Mouse (Mus musculus) midbrain, embryonic 16.5 days (tissue): Measurements from ENCODE around the gene Tap2. TPM values are rescaled to one million over a fixed set of nuclear protein-coding genes. Genes with fewer than 3 reads are reported as not detected.
"Not testable (repeated sequence)": the region's sequence is repeated elsewhere in the genome, so short reads cannot be mapped to it uniquely, and the experiment has no call there.

ENCODE experiments used
- ATAC-seq: fragments of 200-750 bp; cut with Nextera tagmentation; 2 replicates; pipeline ENCODE4 v1.8.0; 2017; ENCODE audit warnings: moderate TSS enrichment
- H3K27ac ChIP-seq: fragments of 300-500 bp; sonication (generic); 2 replicates; pipeline ENCODE4 v1.5.1; 2014; ENCODE audit warnings: mild to moderate bottlenecking, low read length, mixed read lengths
- H3K27me3 ChIP-seq: fragments of 300-500 bp; sonication (generic); 2 replicates; pipeline ENCODE4 v1.6.1; 2014; ENCODE audit warnings: low read depth, low read length, mixed read lengths; ENCODE audit not compliant: control insufficient read depth, insufficient read depth
- H3K36me3 ChIP-seq: fragments of 300-500 bp; sonication (generic); 2 replicates; pipeline ENCODE4 v1.6.1; 2014; ENCODE audit warnings: mild to moderate bottlenecking, low read length, moderate library complexity, mixed read lengths; ENCODE audit not compliant: control insufficient read depth, insufficient read depth
- H3K4me1 ChIP-seq: fragments of 300-500 bp; sonication (generic); 2 replicates; pipeline ENCODE4 v1.6.1; 2014; ENCODE audit warnings: mild to moderate bottlenecking, low read length, mixed read lengths; ENCODE audit not compliant: control insufficient read depth, insufficient read depth
- H3K4me2 ChIP-seq: fragments of 300-500 bp; sonication (generic); 2 replicates; pipeline ENCODE4 v1.6.1; 2014; ENCODE audit warnings: mild to moderate bottlenecking, low read length, mixed read lengths
- H3K4me3 ChIP-seq: fragments of 300-500 bp; sonication (generic); 2 replicates; pipeline ENCODE4 v1.5.1; 2014; ENCODE audit warnings: low read depth, mild to moderate bottlenecking, low read length, moderate library complexity, mixed read lengths
- H3K9ac ChIP-seq: fragments of 300-500 bp; sonication (generic); 2 replicates; pipeline ENCODE4 v1.6.1; 2014; ENCODE audit warnings: low read depth, low read length, mixed read lengths
- H3K9me3 ChIP-seq: fragments of 300-500 bp; sonication (generic); replicated peaks from 2 replicates; pipeline ENCODE4 v1.6.1; 2014; ENCODE audit warnings: mild to moderate bottlenecking, low read length, mixed read lengths; ENCODE audit not compliant: control insufficient read depth, poor library complexity, severe bottlenecking
- WGBS: fragments of 180-500 bp; shearing (Covaris S2); extraction: QIAGEN DNeasy Blood & Tissue Kit; methylation state at CpG from one replicate; pipeline ENCODE4 v1.1.7; 2014; 5-methylcytosine and 5-hydroxymethylcytosine counted together
- polyA plus RNA-seq: library from polyadenylated mRNA; unstranded; fragments of >200 nt; fragmentation: Nextera tagmentation; extraction: Ambion mirVana; gene quantifications from 2 replicates; pipeline ENCODE4 v1.2.1, GENCODE M21; 2015

The Tap2 gene
- polyA plus RNA-seq, 1 experiment from 2014 or later: 2.3 TPM

DNA sequence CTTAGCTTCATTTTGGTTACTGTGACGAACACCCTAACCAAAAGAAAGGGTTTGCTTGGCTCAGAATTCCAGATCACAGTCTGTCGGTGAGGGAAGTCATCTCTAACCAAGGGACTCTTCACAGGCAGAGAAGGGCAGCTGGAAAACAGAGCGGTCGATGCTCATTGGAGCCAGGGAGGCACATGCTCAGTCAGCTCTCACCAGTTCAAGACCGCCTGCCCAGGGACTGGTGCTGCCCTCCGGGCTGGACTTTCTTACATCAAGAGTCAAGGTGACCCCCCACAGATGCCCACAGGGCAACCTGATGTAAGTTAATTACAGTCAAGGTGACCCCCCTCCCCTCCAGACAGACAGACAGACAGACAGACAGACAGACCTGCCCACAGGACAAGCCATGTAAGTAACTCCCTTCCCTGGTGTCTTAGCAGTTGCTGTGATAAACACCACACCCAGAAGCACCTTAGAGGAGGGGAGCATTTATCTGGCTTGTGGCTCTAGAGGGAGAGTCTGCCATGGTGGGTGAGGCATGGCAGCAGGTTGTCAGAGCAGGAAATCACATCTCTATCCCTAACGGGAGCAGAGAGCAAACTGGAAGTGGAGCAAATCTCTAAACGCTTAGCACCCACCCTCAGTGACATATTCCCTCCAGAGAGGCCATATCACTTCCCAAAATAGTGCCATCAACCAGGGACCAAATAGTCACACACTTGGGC lies 14.0 kb downstream of the Tap2 start:
- no peak for ATAC-seq
- Histone ChIP-seq H3K27me3 (peaks cover 22% of the 10 kb centered on the region), H3K9me3 (no peaks in the 10 kb centered on the region), H3K4me3 (no peak overlapping the region), H3K4me2 (no peak overlapping the region), H3K36me3 (no peaks in the 10 kb centered on the region), H3K9ac (no peak overlapping the region), H3K27ac (no peak overlapping the region), H3K4me1 (no peaks in the 10 kb centered on the region)
- 88% methylated on average over 8 of the region's 8 CpGs for WGBS

- Histone ChIP-seq H3K9me3 (no peaks in the 10 kb centered on the region), H3K4me3 (no peak overlapping the region), H3K27me3 (peaks cover 19% of the 10 kb centered on the region), H3K4me1 (no peaks in the 10 kb centered on the region), H3K9ac (no peak overlapping the region), H3K36me3 (no peaks in the 10 kb centered on the region), H3K27ac (no peak overlapping the region), H3K4me2 (no peak overlapping the region)
- WGBS: 87% methylated on average over 5 of the region's 5 CpGs
- no peak for ATAC-seq
Observed at GRCm38 (mm10) chr17:34217986-34218385, 14.7 kb downstream of the Tap2 start.

GRCm38 (mm10) chr17:34218675-34219074 lies 15.3 kb downstream of the Tap2 start:
- H3K9me3 ChIP-seq: no peaks in the 10 kb centered on the region
- H3K36me3 ChIP-seq: no peaks in the 10 kb centered on the region
- H3K27ac ChIP-seq: no peak overlapping the region
- H3K4me1 ChIP-seq: no peaks in the 10 kb centered on the region
- ATAC-seq: no peak
- H3K4me3 ChIP-seq: no peak overlapping the region
- H3K4me2 ChIP-seq: no peak overlapping the region
- no peak overlapping the region for H3K9ac ChIP-seq
- WGBS: 76% methylated on average over 11 of the region's 11 CpGs
- H3K27me3 ChIP-seq: peaks cover 17% of the 10 kb centered on the region

DNA sequence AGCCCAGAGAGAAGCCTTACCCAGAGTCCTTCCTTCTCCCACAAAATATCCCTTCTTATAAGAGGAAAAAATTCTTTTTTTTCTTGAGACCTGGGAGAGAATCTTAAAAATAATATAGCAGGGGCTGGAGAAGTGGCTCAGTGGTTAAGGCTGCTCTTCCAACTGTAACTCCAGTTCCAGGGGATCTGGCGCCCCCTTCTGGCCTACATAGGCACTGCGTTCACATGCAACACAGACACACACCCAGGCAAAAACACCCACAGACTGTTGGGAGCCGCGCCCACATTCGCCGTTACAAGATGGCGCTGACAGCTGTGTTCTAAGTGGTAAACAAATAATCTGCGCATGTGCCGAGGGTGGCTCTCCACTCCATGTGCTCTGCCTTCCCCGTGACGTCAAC lies 15.8 kb downstream of the Tap2 start:
- 88% methylated on average over 8 of the region's 11 CpGs for WGBS
- H3K4me2 ChIP-seq: not testable (repeated sequence)

GRCm38 (mm10) chr17:34219801-34220200 lies 16.5 kb downstream of the Tap2 start:
- H3K36me3 ChIP-seq, H3K27me3 ChIP-seq, H3K9ac ChIP-seq, H3K4me2 ChIP-seq, H3K27ac ChIP-seq, H3K4me1 ChIP-seq, H3K9me3 ChIP-seq, H3K4me3 ChIP-seq, ATAC-seq: not testable (repeated sequence)
- 96% methylated on average over 3 of the region's 7 CpGs for WGBS

More for the DNA sequence above, 15.8 kb downstream of the Tap2 start:
- H3K36me3 ChIP-seq, H3K9me3 ChIP-seq, H3K4me1 ChIP-seq, H3K27ac ChIP-seq, ATAC-seq, H3K9ac ChIP-seq, H3K4me3 ChIP-seq: not testable (repeated sequence)
- peaks cover 13% of the 10 kb centered on the region for H3K27me3 ChIP-seq

DNA sequence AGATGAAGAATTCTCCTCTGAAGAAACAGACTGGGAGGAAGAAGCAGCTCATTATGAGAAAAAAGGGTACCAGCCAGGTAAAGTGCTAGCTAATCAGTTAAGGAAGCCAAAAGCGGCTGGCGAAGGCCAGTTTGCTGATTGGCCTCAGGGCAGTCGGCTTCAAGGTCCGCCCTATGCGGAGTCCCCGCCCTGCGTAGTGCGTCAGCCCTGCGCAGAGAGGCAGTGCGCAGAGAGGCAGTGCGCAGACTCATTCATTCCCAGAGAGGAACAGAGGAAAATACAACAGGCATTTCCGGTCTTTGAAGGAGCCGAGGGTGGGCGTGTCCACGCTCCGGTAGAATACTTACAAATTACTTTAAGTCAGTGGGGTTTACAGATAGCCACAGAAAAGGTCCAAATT lies 17.1 kb downstream of the Tap2 start:
- H3K4me2 ChIP-seq, H3K9me3 ChIP-seq, H3K27me3 ChIP-seq, ATAC-seq, H3K27ac ChIP-seq, H3K4me1 ChIP-seq, H3K36me3 ChIP-seq, H3K4me3 ChIP-seq, H3K9ac ChIP-seq: not testable (repeated sequence)
- 100% methylated on average over 4 of the region's 16 CpGs for WGBS

- WGBS: 93% methylated on average over 3 of the region's 3 CpGs
- H3K27ac ChIP-seq: no peak overlapping the region
- no peak overlapping the region for H3K4me3 ChIP-seq
- no peaks in the 10 kb centered on the region for H3K9me3 ChIP-seq
- no peaks in the 10 kb centered on the region for H3K27me3 ChIP-seq
- H3K36me3 ChIP-seq: no peaks in the 10 kb centered on the region
- no peak for ATAC-seq
- no peak overlapping the region for H3K4me2 ChIP-seq
- no peaks in the 10 kb centered on the region for H3K4me1 ChIP-seq
- no peak overlapping the region for H3K9ac ChIP-seq
Observed at GRCm38 (mm10) chr17:34224816-34225215, 21.5 kb downstream of the Tap2 start.

DNA sequence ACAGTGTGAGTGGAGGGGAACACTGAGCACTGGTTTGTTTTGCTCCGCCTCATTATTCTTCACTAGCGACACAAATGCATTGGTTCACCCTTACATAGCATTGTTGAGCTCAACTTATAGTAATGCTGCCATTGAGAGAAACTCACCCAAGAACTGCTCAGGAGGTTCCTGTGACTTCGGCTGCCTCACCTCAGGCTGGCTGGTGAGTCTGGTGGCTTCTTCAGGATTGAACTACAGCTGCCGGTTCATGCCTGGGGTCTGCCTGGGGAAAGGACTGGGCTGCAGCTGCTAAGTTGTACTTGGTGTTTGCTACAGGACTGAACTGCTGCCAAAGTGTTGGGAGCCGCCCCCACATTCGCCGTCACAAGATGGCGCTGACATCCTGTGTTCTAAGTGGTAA lies 22.1 kb downstream of the Tap2 start:
- 97% methylated on average over 8 of the region's 8 CpGs for WGBS
- Histone ChIP-seq H3K27ac (no peak overlapping the region), H3K4me3 (no peak overlapping the region), H3K4me1 (no peaks in the 10 kb centered on the region), H3K36me3 (no peaks in the 10 kb centered on the region), H3K9ac (no peak overlapping the region), H3K9me3 (no peaks in the 10 kb centered on the region), H3K27me3 (no peaks in the 10 kb centered on the region), H3K4me2 (no peak overlapping the region)
- ATAC-seq: no peak

DNA sequence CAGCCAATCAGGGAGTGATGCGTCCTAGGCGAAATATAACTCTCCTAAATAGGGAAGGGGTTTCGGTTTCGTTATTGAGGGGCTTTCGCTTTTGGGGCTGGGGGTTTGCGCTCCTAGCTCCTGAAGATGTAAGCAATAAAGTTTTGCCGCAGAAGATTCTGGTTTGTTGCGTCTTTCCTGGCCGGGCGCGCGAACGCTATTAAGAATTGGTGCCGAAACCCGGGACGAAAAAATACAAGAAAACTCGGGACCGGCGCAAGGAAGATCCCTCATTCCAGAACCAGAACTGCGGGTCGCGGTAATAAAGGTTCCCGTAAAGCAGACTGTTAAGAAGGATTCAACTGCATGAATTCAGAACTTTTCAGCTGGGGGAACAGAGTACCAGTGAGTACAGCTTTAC lies 22.6 kb downstream of the Tap2 start:
- H3K9ac ChIP-seq, H3K4me3 ChIP-seq, H3K27me3 ChIP-seq, H3K36me3 ChIP-seq, ATAC-seq, H3K4me2 ChIP-seq, H3K4me1 ChIP-seq, H3K27ac ChIP-seq, H3K9me3 ChIP-seq: not testable (repeated sequence)
- WGBS: 95% methylated on average over 11 of the region's 23 CpGs
